Mouse (Mus musculus) testis, adult 2 months (tissue): Measurements from ENCODE around the gene Kcnq1.

Experiments used
- CTCF ChIP-seq: fragments of 200-500 bp; IDR thresholded peaks from 2 replicates; pipeline ENCODE4 v1.5.1; 2012; ENCODE audit warnings: low read depth, mild to moderate bottlenecking, inconsistent platforms, low read length, moderate library complexity; ENCODE audit not compliant: control insufficient read depth, insufficient read depth, insufficient replicate concordance
- POLR2A ChIP-seq: fragments of 200-500 bp; IDR thresholded peaks from 2 replicates; pipeline ENCODE4 v1.6.1; 2012; ENCODE audit warnings: low read depth, mild to moderate bottlenecking, inconsistent platforms, low read length, moderate library complexity; ENCODE audit not compliant: control insufficient read depth

DNA sequence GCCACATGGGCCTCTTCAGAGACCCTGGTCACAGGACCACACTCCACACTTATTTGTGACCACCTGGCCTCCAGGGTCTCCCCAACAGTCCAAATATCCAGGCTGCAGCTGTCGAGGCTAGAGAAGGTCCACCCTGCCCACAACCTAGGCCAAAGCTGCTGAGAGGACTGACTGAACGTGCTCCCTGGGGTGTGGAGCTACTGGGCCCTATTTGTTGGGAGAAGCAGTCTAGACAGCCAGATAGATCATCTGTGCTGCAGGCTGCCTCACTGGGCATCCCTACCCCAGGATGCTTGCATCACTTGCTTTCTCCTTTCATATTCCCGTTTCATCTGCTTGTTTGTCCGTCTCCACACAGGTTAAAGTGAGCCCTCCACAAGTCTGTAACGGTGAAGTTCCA, 356.4 kb downstream of the Kcnq1 start:
- TF ChIP-seq CTCF: no peak
- TF ChIP-seq POLR2A: no peak
